Mouse (Mus musculus): Measurements from ENCODE around the gene Cpne8. TPM values are rescaled to one million over a fixed set of nuclear protein-coding genes. Genes with fewer than 3 reads are reported as not detected.
"Not testable (repeated sequence)": the region's sequence is repeated elsewhere in the genome, so short reads cannot be mapped to it uniquely, and the experiment has no call there.

The Cpne8 gene
- polyA plus RNA-seq, 1 experiment from 2014 or later, result 13.4 TPM

DNA sequence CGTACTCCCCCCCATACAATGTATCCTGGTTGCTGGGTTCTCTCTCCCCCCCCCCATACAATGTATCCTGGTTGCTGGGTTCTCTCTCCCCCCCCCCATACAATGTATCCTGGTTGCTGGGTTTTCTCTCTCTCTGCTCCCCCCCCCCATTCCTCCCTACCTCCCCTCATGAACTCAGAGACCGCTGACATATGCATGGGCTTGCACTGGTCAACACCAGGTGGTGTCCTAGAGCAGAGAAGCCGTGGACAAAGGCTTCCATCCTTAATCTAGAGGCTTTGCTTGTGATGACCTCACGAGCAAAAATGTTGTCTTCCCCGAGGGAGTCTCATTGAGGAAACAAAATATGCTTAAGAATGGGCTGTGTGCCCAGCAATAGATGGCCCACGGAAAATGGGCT, 187.7 kb downstream of the Cpne8 start:
- Histone ChIP-seq H3K4me1 (replicated peaks; ENCODE audit: control insufficient read depth, insufficient read depth) (no peaks in the 10 kb centered on the region), H3K9ac (ENCODE audit: low read length) (no peak overlapping the region), H3K4me3 (ENCODE audit: low read depth, low read length) (no peak overlapping the region), H3K27ac (replicated peaks) (no peak overlapping the region), H3K4me2 (replicated peaks; ENCODE audit: low read depth) (no peak overlapping the region), H3K27me3 (ENCODE audit: control insufficient read depth, insufficient read depth, low read length) (no peaks in the 10 kb centered on the region), H3K36me3 (ENCODE audit: control insufficient read depth, insufficient read depth, low read length) (no peaks in the 10 kb centered on the region), H3K9me3 (ENCODE audit: control insufficient read depth, low read length) (no peaks in the 10 kb centered on the region)
- 60% methylated on average over 6 of the region's 6 CpGs for WGBS
- no peak for DNase-seq (ENCODE audit: low spot score)
- no peak for ATAC-seq (ENCODE audit: low FRiP score, low TSS enrichment)
- TF ChIP-seq CTCF (IDR thresholded peaks at IDR 0.05; ENCODE audit: low read depth) (peak; percentile 31; the same call in 1 of the 2 replicates), EP300 (optimal IDR thresholded peaks at IDR 0.05) (no peak)

DNA sequence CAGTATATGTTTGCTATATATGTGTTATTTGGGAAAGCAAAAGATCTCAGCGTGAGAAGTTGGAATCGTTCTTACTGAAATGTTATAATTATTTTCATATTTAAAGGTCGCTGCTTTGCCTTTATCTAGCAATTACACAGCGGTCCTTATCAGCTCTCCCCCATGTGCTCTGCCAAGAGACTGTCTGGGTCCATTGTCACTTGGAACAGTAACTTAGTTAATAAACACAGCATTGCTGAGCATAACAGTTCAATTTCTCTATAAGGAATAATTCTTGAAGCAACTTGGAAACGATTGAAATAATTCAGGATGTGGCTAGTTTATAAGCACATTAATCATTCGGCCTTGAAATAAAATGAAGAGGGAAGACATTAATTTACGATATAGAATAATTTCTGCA, 189.0 kb downstream of the Cpne8 start:
- no peak for DNase-seq (ENCODE audit: low spot score)
- H3K4me1 ChIP-seq (replicated peaks; ENCODE audit: control insufficient read depth, insufficient read depth), result no peaks in the 10 kb centered on the region
- H3K27ac ChIP-seq (replicated peaks), result no peak overlapping the region

DNA sequence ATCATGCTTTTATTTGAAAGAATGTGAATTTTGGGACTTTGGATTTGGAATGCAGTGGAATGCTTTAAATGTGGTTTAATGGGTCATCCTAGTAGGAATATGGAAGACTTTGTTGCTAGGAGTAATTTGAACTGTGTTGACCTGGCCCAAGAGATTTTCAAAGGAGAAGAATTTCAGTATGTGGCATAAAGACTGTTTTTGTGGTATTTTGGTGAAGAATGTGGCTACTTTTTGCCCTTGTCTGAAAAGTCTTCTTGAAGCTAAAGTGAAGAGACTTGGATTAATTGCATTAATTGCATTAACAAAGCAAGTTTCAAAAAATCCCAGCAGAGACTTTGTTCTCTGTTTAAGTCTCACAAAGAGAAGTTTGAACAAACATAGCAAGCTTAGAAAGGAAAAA, 208.7 kb downstream of the Cpne8 start:
- H3K4me1 ChIP-seq (replicated peaks; ENCODE audit: control insufficient read depth, insufficient read depth); H3K4me2 ChIP-seq (replicated peaks; ENCODE audit: low read depth); ATAC-seq (ENCODE audit: low FRiP score, low TSS enrichment); H3K27me3 ChIP-seq (ENCODE audit: control insufficient read depth, insufficient read depth, low read length); H3K9me3 ChIP-seq (ENCODE audit: control insufficient read depth, low read length); H3K27ac ChIP-seq (replicated peaks); DNase-seq (ENCODE audit: low spot score); H3K36me3 ChIP-seq (ENCODE audit: control insufficient read depth, insufficient read depth, low read length); H3K9ac ChIP-seq (ENCODE audit: low read length); H3K4me3 ChIP-seq (ENCODE audit: low read depth, low read length): not testable (repeated sequence)

More for the DNA sequence above, 189.0 kb downstream of the Cpne8 start:
- Histone ChIP-seq H3K9ac (ENCODE audit: low read length) (no peak overlapping the region), H3K4me3 (ENCODE audit: low read depth, low read length) (no peak overlapping the region), H3K4me2 (replicated peaks; ENCODE audit: low read depth) (no peak overlapping the region), H3K27me3 (ENCODE audit: control insufficient read depth, insufficient read depth, low read length) (no peaks in the 10 kb centered on the region), H3K9me3 (ENCODE audit: control insufficient read depth, low read length) (no peaks in the 10 kb centered on the region), H3K36me3 (ENCODE audit: control insufficient read depth, insufficient read depth, low read length) (no peaks in the 10 kb centered on the region)
- TF ChIP-seq EP300 (optimal IDR thresholded peaks at IDR 0.05) (no peak), CTCF (IDR thresholded peaks at IDR 0.05; ENCODE audit: low read depth) (no peak)
- no peak for ATAC-seq (ENCODE audit: low FRiP score, low TSS enrichment)
- WGBS, result 73% methylated on average over 7 of the region's 7 CpGs

DNA sequence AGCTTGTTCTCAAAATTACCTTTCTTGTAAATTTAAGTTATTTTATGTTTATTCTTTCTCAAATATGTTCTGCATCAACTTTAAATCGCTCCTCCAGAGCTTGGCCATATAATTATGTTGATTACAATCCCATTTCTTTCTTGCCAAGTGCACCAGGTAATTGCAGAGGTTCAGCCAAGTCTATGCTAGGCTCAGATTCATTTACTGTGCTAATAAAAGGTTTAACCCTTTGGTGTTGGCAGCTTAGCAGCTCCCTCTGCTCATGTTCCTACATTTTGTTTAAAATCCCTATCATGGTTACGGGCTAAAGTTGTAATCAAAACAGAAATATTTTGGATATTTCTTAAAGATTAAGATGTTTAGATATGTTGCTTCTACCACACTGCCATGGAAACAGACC, 216.0 kb downstream of the Cpne8 start:
- Histone ChIP-seq H3K4me2 (replicated peaks; ENCODE audit: low read depth) (no peak overlapping the region), H3K9me3 (ENCODE audit: control insufficient read depth, low read length) (no peaks in the 10 kb centered on the region), H3K27ac (replicated peaks) (no peak overlapping the region), H3K36me3 (ENCODE audit: control insufficient read depth, insufficient read depth, low read length) (no peaks in the 10 kb centered on the region), H3K4me3 (ENCODE audit: low read depth, low read length) (no peak overlapping the region), H3K4me1 (replicated peaks; ENCODE audit: control insufficient read depth, insufficient read depth) (no peaks in the 10 kb centered on the region), H3K9ac (ENCODE audit: low read length) (no peak overlapping the region), H3K27me3 (ENCODE audit: control insufficient read depth, insufficient read depth, low read length) (no peaks in the 10 kb centered on the region)
- ATAC-seq (ENCODE audit: low FRiP score, low TSS enrichment) (no peak), DNase-seq (ENCODE audit: low spot score) (no peak)
- TF ChIP-seq CTCF (IDR thresholded peaks at IDR 0.05; ENCODE audit: low read depth) (no peak), EP300 (optimal IDR thresholded peaks at IDR 0.05) (no peak)
- 60% methylated on average over 2 of the region's 2 CpGs for WGBS

DNA sequence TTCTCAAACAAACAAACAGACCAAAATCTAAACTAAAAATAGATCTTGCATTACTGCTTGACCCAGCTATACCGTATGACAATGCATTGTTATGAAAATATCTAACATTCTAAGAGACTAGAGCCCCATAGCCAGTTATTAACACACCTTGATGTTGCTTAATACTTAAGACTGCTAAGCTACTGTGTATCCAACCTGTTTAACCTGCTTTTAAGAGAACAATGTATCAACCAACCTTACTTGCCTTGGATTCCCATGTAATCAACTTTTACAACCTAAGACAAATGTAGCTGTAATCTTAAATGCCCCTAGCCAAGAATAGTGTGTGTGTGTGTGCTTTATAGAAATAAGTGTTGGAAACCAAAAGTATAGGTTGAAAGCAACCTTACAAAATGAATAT, 233.2 kb downstream of the Cpne8 start:
- Histone ChIP-seq H3K27me3 (ENCODE audit: control insufficient read depth, insufficient read depth, low read length) (no peaks in the 10 kb centered on the region), H3K27ac (replicated peaks) (no peak overlapping the region), H3K4me3 (ENCODE audit: low read depth, low read length) (no peak overlapping the region), H3K9ac (ENCODE audit: low read length) (no peak overlapping the region), H3K36me3 (ENCODE audit: control insufficient read depth, insufficient read depth, low read length) (no peaks in the 10 kb centered on the region), H3K4me2 (replicated peaks; ENCODE audit: low read depth) (no peak overlapping the region), H3K9me3 (ENCODE audit: control insufficient read depth, low read length) (no peaks in the 10 kb centered on the region), H3K4me1 (replicated peaks; ENCODE audit: control insufficient read depth, insufficient read depth) (no peaks in the 10 kb centered on the region)
- no peak for TF ChIP-seq EP300 (optimal IDR thresholded peaks at IDR 0.05)
- ATAC-seq (ENCODE audit: low FRiP score, low TSS enrichment), result no peak
- no peak for DNase-seq (ENCODE audit: low spot score)
- 55% methylated on average over 1 of the region's 1 CpGs for WGBS
